Mouse (Mus musculus) bone marrow macrophage, adult 2 months (primary cell): ENCODE data around the gene Rfx7. TPM values are rescaled to one million over a fixed set of nuclear protein-coding genes. Genes with fewer than 3 reads are reported as not detected.

Experiments used
- H3K27ac ChIP-seq: 2 replicates; pipeline ENCODE4 v1.5.1; 2012; ENCODE audit warnings: low read depth, low read length; ENCODE audit not compliant: insufficient read depth
- H3K4me1 ChIP-seq: 2 replicates; pipeline ENCODE4 v1.6.1; 2012; ENCODE audit warnings: low read length; ENCODE audit not compliant: control insufficient read depth, insufficient read depth
- H3K4me3 ChIP-seq: 2 replicates; pipeline ENCODE4 v1.5.1; 2012; ENCODE audit warnings: mild to moderate bottlenecking, low read length, moderate library complexity; ENCODE audit not compliant: insufficient read depth
- CTCF ChIP-seq: IDR thresholded peaks from 2 replicates; pipeline ENCODE4 v1.5.1; 2012; ENCODE audit warnings: low read depth, mild to moderate bottlenecking, low read length, moderate library complexity
- POLR2A ChIP-seq: IDR thresholded peaks from 2 replicates; pipeline ENCODE4 v1.6.1; 2012; ENCODE audit warnings: mild to moderate bottlenecking, low read depth, low read length, borderline replicate concordance
- polyA plus RNA-seq: library from polyadenylated mRNA; stranded (reverse); fragments of >200 nt; gene quantifications from 2 replicates; pipeline ENCODE4 v1.2.4, GENCODE M21; 2012; ENCODE audit not compliant: missing spikeins, insufficient read depth, insufficient read length

The Rfx7 gene
- polyA plus RNA-seq, 1 experiment = 17.9 TPM

DNA sequence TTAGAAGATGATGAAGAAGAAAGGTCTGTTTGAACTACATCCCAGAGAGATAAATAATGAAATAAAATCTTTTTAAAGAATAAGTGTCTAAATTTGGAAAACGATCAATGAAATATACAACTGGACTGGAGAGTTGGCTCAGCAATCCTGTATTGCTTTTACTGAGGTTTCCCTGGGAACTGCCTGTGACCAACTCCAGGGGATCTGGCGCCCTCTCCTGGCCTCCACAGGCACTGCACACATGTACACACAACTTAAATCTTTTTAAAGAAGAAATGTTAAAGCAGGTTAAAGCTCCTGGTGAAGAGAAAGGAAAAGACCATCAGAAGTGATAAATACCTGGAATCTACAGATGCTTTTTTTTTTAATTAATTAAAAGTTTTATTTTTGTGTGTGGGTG, 140.3 kb downstream of the Rfx7 start:
- Histone ChIP-seq H3K4me3 (no peak overlapping the region), H3K4me1 (no peaks in the 10 kb centered on the region), H3K27ac (no peak overlapping the region)
- TF ChIP-seq POLR2A = no peak
- peak; percentile 97 for TF ChIP-seq CTCF

Other genes with a start within 250 kb of the Rfx7 start
- 3.8 and 7.3 TPM in 2 replicates for gene Mns1, start 94.2 kb upstream of the Rfx7 start, polyA plus RNA-seq
- 6.2 and 7.4 TPM in 2 replicates for gene Tex9, start 40.0 kb upstream of the Rfx7 start, polyA plus RNA-seq
- 3.7 and 4.2 TPM in 2 replicates for gene Nedd4, start 130.1 kb downstream of the Rfx7 start, polyA plus RNA-seq